Mouse (Mus musculus) liver (tissue): Measurements from ENCODE around the gene Platr17.
"Not testable (repeated sequence)": the region's sequence is repeated elsewhere in the genome, so short reads cannot be mapped to it uniquely, and the experiment has no call there.

Experiments
- DNase-seq: peaks from one replicate; pipeline ENCODE4 v3.0.0-alpha.2; 2020; ENCODE audit warnings: mixed read lengths

Platr17 gene

GRCm38 (mm10) chr17:33943454-33943853, 38.5 kb downstream of the Platr17 start:
- no peak for DNase-seq

- no peak for DNase-seq
These were observed 42.6 kb downstream of the Platr17 start for GRCm38 (mm10) chr17:33947430-33948089.

GRCm38 (mm10) chr17:33948090-33948904, 43.4 kb downstream of the Platr17 start:
- DNase-seq: no peak

GRCm38 (mm10) chr17:33948905-33949537, 44.1 kb downstream of the Platr17 start:
- DNase-seq: no peak

GRCm38 (mm10) chr17:33950131-33950625, 45.2 kb downstream of the Platr17 start:
- no peak for DNase-seq

GRCm38 (mm10) chr17:33951021-33951946, 46.3 kb downstream of the Platr17 start, which contains the start of gene B3galt4:
B3galt4 (minus strand) TSS chr17:33951488.
- peak; percentile 87 for DNase-seq

GRCm38 (mm10) chr17:33952015-33952414, 47.1 kb downstream of the Platr17 start:
- not testable (repeated sequence) for DNase-seq

GRCm38 (mm10) chr17:33952879-33953278, 47.9 kb downstream of the Platr17 start:
- DNase-seq: no peak

GRCm38 (mm10) chr17:33953310-33953709, 48.4 kb downstream of the Platr17 start:
- DNase-seq: no peak

GRCm38 (mm10) chr17:33953961-33954565, 49.1 kb downstream of the Platr17 start:
- no peak for DNase-seq

- peak; percentile 46 for DNase-seq
These were observed 50.0 kb downstream of the Platr17 start for GRCm38 (mm10) chr17:33954646-33955554.

- peak; percentile 93 for DNase-seq
These were observed 50.8 kb downstream of the Platr17 start, which contains the start of the genes Vps52 and Rps18 for GRCm38 (mm10) chr17:33955555-33956214. Vps52 (plus strand) TSS chr17:33955812. Rps18 (minus strand) TSS chr17:33956001.
